Mouse (Mus musculus) heart, embryonic 11.5 days (tissue): ENCODE measurements around the gene Nagk. TPM values are rescaled to one million over a fixed set of nuclear protein-coding genes. Genes with fewer than 3 reads are reported as not detected.

ENCODE experiments used
- ATAC-seq: fragments of 200-750 bp; cut with Nextera tagmentation; replicated peaks from 2 replicates; pipeline ENCODE4 v1.8.0; 2017; ENCODE audit warnings: moderate library complexity; ENCODE audit not compliant: insufficient number of reproducible peaks, low FRiP score, low TSS enrichment
- H3K27ac ChIP-seq: fragments of 300-500 bp; sonication (generic); 2 replicates; pipeline ENCODE4 v1.5.1; 2014; ENCODE audit warnings: mild to moderate bottlenecking, low read depth, low read length
- H3K27me3 ChIP-seq: fragments of 300-500 bp; sonication (generic); 2 replicates; pipeline ENCODE4 v1.6.1; 2014; ENCODE audit warnings: mild to moderate bottlenecking, low read length, mixed read lengths; ENCODE audit not compliant: control insufficient read depth, insufficient read depth
- H3K36me3 ChIP-seq: fragments of 300-500 bp; sonication (generic); 2 replicates; pipeline ENCODE4 v1.6.1; 2014; ENCODE audit warnings: mild to moderate bottlenecking, low read length, moderate library complexity, mixed read lengths; ENCODE audit not compliant: control insufficient read depth, insufficient read depth
- H3K4me1 ChIP-seq: fragments of 300-500 bp; sonication (generic); 2 replicates; pipeline ENCODE4 v1.6.1; 2014; ENCODE audit warnings: low read length; ENCODE audit not compliant: control insufficient read depth, insufficient read depth
- H3K4me2 ChIP-seq: fragments of 300-500 bp; sonication (generic); 2 replicates; pipeline ENCODE4 v1.6.1; 2014; ENCODE audit warnings: mild to moderate bottlenecking, moderate library complexity
- H3K4me3 ChIP-seq: fragments of 300-500 bp; sonication (generic); 2 replicates; pipeline ENCODE4 v1.5.1; 2014; ENCODE audit warnings: low read depth, low read length
- H3K9ac ChIP-seq: fragments of 300-500 bp; sonication (generic); 2 replicates; pipeline ENCODE4 v1.6.1; 2014; ENCODE audit warnings: mild to moderate bottlenecking, low read depth, low read length, moderate library complexity
- H3K9me3 ChIP-seq: fragments of 300-500 bp; sonication (generic); replicated peaks from 2 replicates; pipeline ENCODE4 v1.6.1; 2016; ENCODE audit warnings: low read length; ENCODE audit not compliant: control insufficient read depth
- WGBS: fragments of 180-500 bp; shearing (Covaris S2); extraction: QIAGEN DNeasy Blood & Tissue Kit; methylation state at CpG from one replicate; pipeline ENCODE4 v1.1.7; 2014; ENCODE audit not compliant: insufficient replicate concordance; 5-methylcytosine and 5-hydroxymethylcytosine counted together
- polyA plus RNA-seq: library from polyadenylated mRNA; unstranded; fragments of >200 nt; fragmentation: Nextera tagmentation; extraction: Ambion mirVana; gene quantifications from 2 replicates; pipeline ENCODE4 v1.2.1, GENCODE M21; 2014

Gene Nagk
- polyA plus RNA-seq, 1 experiment from 2014 or later: 50.3 TPM

GRCm38 (mm10) chr6:83768485-83768884 lies 26.3 kb upstream of the Nagk start:
- H3K4me3 ChIP-seq: no peak overlapping the region
- no peak overlapping the region for H3K27ac ChIP-seq
- 76% methylated on average over 5 of the region's 5 CpGs for WGBS
- H3K9me3 ChIP-seq: no peaks in the 10 kb centered on the region
- ATAC-seq: no peak
- H3K27me3 ChIP-seq: peaks cover 5% of the 10 kb centered on the region
- H3K9ac ChIP-seq: no peak overlapping the region
- H3K4me2 ChIP-seq: no peak overlapping the region
- peaks cover 8% of the 10 kb centered on the region for H3K36me3 ChIP-seq
- H3K4me1 ChIP-seq: no peaks in the 10 kb centered on the region; the same call in 1 of the 2 replicates

- Histone ChIP-seq H3K36me3 (peaks cover 8% of the 10 kb centered on the region), H3K27ac (no peak overlapping the region), H3K9me3 (no peaks in the 10 kb centered on the region), H3K9ac (peak overlapping the region; percentile 91; the same call in 1 of the 2 replicates), H3K4me2 (peak overlapping the region; percentile 90), H3K4me3 (peak overlapping the region; percentile 88), H3K4me1 (peaks cover 10% of the 10 kb centered on the region), H3K27me3 (no peaks in the 10 kb centered on the region)
- WGBS: 65% methylated on average over 9 of the region's 9 CpGs
- ATAC-seq: no peak
Measured at GRCm38 (mm10) chr6:83774126-83774525, 20.7 kb upstream of the Nagk start.

GRCm38 (mm10) chr6:83774781-83775563 lies 19.8 kb upstream of the Nagk start:
- Histone ChIP-seq H3K4me2 (peak overlapping the region; percentile 90), H3K4me3 (peak overlapping the region; percentile 88), H3K4me1 (peaks cover 10% of the 10 kb centered on the region), H3K9me3 (no peaks in the 10 kb centered on the region), H3K27me3 (no peaks in the 10 kb centered on the region), H3K9ac (peak overlapping the region; percentile 91), H3K27ac (peak overlapping the region; percentile 85), H3K36me3 (peaks cover 5% of the 10 kb centered on the region)
- WGBS: 0% methylated on average over 14 of the region's 14 CpGs
- peak; percentile 41; the same call in 1 of the 2 replicates for ATAC-seq

GRCm38 (mm10) chr6:83775638-83776293 lies 19.0 kb upstream of the Nagk start, which contains the start of gene Tex261:
Gene Tex261, minus strand, starts transcription at chr6:83775813.
- peak within 1 kb of the TSS; percentile 85 for H3K27ac ChIP-seq
- H3K9me3 ChIP-seq: no peaks in the 10 kb centered on the region
- peak within 1 kb of the TSS; percentile 88 for H3K4me3 ChIP-seq
- peak within 1 kb of the TSS; percentile 90 for H3K4me2 ChIP-seq
- no peaks in the 10 kb centered on the region for H3K27me3 ChIP-seq
- ATAC-seq: peak; percentile 93
- H3K9ac ChIP-seq: peak within 1 kb of the TSS; percentile 91
- under 1% methylated on average over 45 of the region's 45 CpGs for WGBS
- H3K36me3 ChIP-seq: peaks cover 2% of the 10 kb centered on the region
- H3K4me1 ChIP-seq: peaks cover 10% of the 10 kb centered on the region

GRCm38 (mm10) chr6:83778306-83778705 lies 16.5 kb upstream of the Nagk start:
- Histone ChIP-seq H3K4me2 (no peak overlapping the region), H3K9ac (no peak overlapping the region), H3K4me3 (no peak overlapping the region), H3K9me3 (no peaks in the 10 kb centered on the region), H3K36me3 (no peaks in the 10 kb centered on the region; the same call in 1 of the 2 replicates), H3K4me1 (peaks cover 10% of the 10 kb centered on the region), H3K27me3 (no peaks in the 10 kb centered on the region), H3K27ac (no peak overlapping the region)
- 72% methylated on average over 7 of the region's 7 CpGs for WGBS
- no peak for ATAC-seq

- H3K36me3 ChIP-seq: no peaks in the 10 kb centered on the region
- ATAC-seq: no peak
- no peak overlapping the region for H3K4me3 ChIP-seq
- 9% methylated on average over 5 of the region's 5 CpGs for WGBS
- no peak overlapping the region for H3K27ac ChIP-seq
- no peak overlapping the region for H3K9ac ChIP-seq
- H3K9me3 ChIP-seq: no peaks in the 10 kb centered on the region
- no peak overlapping the region for H3K4me2 ChIP-seq
- H3K27me3 ChIP-seq: no peaks in the 10 kb centered on the region
- H3K4me1 ChIP-seq: peaks cover 8% of the 10 kb centered on the region
Measured at GRCm38 (mm10) chr6:83779026-83779425, 15.8 kb upstream of the Nagk start.

GRCm38 (mm10) chr6:83786426-83786825 lies 8.4 kb upstream of the Nagk start:
- Histone ChIP-seq H3K9ac (no peak overlapping the region), H3K4me1 (no peaks in the 10 kb centered on the region; the same call in 1 of the 2 replicates), H3K9me3 (no peaks in the 10 kb centered on the region), H3K36me3 (no peaks in the 10 kb centered on the region), H3K4me2 (no peak overlapping the region), H3K27ac (no peak overlapping the region), H3K27me3 (no peaks in the 10 kb centered on the region), H3K4me3 (no peak overlapping the region)
- no peak for ATAC-seq
- 60% methylated on average over 3 of the region's 3 CpGs for WGBS

GRCm38 (mm10) chr6:83788554-83788953 lies 6.2 kb upstream of the Nagk start:
- no peaks in the 10 kb centered on the region for H3K9me3 ChIP-seq
- H3K4me3 ChIP-seq: no peak overlapping the region
- no peak overlapping the region for H3K4me2 ChIP-seq
- 65% methylated on average over 7 of the region's 7 CpGs for WGBS
- no peak overlapping the region for H3K27ac ChIP-seq
- no peaks in the 10 kb centered on the region; the same call in 1 of the 2 replicates for H3K4me1 ChIP-seq
- H3K36me3 ChIP-seq: no peaks in the 10 kb centered on the region
- no peak for ATAC-seq
- no peaks in the 10 kb centered on the region for H3K27me3 ChIP-seq
- no peak overlapping the region for H3K9ac ChIP-seq
